Mouse (Mus musculus) T-helper 2 cell (primary cell): ENCODE results near the gene Mpv17l2.

Experiments used
- in situ Hi-C: fragments of 300-600 bp; cut with MboI, MseI; formaldehyde crosslinking; loops from one replicate; pipeline ENCODE4 v1.15.1; 2025; ENCODE audit warnings: high pct_unique_total_duplicates

Gene Mpv17l2

GRCm38 (mm10) chr8:70760775-70761406 lies at the start of gene Mpv17l2:
Mpv17l2 (minus strand) TSS chr8:70760946.
- in situ Hi-C loops, result no loop called here

GRCm38 (mm10) chr8:70808955-70809701 lies 48.4 kb upstream of the Mpv17l2 start:
- in situ Hi-C loops, result no loop called here

DNA sequence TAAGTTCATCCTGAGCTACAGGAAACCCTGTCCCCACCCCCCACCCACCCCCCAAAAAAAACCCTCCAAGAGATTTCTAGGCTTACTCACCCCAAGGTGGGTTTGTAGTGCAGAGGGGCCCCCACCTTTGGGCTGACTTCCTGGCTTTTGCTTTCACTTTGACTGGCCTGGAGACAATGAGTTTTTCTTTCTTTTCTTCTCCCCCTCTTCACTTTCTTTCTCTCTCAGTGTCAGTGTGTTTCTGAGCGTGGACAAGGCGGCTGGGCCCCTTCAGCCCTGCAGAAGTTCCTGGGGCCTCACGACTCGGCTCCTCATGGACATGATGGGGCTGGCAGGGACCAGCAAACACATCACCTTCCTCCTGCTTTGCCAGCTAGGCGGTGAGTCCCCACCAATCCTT lies 47.5 kb upstream of the Mpv17l2 start, which contains the start of gene Il12rb1:
TSS of gene Il12rb1 (plus strand) at position 211 of the 400 bp plus-strand sequence.
- in situ Hi-C loops, result no loop called here

DNA sequence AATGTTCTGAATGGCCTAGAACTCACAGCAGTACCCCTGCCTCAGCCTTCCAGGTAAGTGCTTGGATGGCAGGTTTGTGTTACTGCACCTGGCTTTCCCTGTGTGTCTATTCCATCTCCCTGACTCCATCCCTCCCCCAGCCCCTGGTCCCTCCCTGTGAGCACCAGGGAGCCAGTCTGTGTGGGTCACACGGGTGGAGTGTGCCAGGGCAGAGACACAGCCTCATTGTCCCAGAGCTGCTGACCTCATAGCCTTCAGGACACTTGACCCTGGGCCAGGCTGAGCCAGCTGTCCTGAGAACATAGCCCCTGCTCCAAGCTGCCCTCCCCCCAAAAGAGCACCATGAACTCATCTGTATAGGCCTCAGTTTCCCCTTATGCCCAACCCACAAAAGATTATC lies 46.6 kb upstream of the Mpv17l2 start:
- in situ Hi-C loops, result no loop called here

- in situ Hi-C loops, result no loop called here
Observed at GRCm38 (mm10) chr8:70806541-70806940, 45.8 kb upstream of the Mpv17l2 start.

DNA sequence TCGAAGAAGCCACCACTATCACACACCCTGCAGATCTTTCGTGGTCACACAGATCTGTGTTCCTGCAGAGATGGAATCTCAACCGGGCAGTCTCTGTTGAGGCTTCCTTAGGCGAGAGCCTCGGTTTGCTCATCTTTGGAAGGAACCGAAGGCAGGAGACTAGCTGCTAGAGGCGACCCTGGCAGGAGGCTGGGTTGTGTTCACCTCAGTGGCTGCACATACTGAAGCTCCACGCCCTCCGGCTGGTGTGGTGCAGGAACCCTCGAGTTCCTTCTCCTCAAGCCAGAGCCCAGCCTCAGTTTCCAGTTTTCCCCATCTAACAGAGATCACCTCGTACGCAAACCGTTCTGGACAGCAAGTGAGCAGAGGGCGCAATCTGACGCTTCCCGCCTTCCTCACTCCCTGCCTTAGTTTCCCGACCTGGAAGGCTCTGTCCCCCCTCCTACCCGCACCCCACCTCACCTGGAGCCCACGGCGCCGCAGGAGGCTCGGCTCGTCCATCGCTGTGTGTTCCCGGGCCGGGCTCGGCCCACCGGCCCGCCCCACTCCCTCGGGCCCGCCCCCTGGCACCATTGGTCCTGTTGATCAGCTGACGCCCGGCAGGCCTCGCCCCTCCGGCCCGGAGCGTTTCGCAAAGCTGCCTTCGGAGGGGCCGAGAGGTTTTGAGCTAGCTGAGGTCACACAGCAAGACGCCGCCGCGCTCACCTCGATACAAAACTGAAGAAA lies 43.9 kb upstream of the Mpv17l2 start, which contains the start of gene Mast3:
TSS of gene Mast3 (minus strand) at position 574 of the 726 bp plus-strand sequence.
- in situ Hi-C loops, result no loop called here

- in situ Hi-C loops, result no loop called here
Observed at GRCm38 (mm10) chr8:70803761-70804480, 43.2 kb upstream of the Mpv17l2 start.

GRCm38 (mm10) chr8:70802786-70803510 lies 42.2 kb upstream of the Mpv17l2 start:
- in situ Hi-C loops, result no loop called here

- in situ Hi-C loops, result no loop called here
Observed at GRCm38 (mm10) chr8:70801830-70802229, 41.1 kb upstream of the Mpv17l2 start.

- in situ Hi-C loops, result no loop called here
Observed at GRCm38 (mm10) chr8:70801156-70801555, 40.4 kb upstream of the Mpv17l2 start.

- in situ Hi-C loops, result no loop called here
Observed at GRCm38 (mm10) chr8:70800648-70801047, 39.9 kb upstream of the Mpv17l2 start.

GRCm38 (mm10) chr8:70798281-70798680 lies 37.5 kb upstream of the Mpv17l2 start:
- in situ Hi-C loops, result no loop called here

DNA sequence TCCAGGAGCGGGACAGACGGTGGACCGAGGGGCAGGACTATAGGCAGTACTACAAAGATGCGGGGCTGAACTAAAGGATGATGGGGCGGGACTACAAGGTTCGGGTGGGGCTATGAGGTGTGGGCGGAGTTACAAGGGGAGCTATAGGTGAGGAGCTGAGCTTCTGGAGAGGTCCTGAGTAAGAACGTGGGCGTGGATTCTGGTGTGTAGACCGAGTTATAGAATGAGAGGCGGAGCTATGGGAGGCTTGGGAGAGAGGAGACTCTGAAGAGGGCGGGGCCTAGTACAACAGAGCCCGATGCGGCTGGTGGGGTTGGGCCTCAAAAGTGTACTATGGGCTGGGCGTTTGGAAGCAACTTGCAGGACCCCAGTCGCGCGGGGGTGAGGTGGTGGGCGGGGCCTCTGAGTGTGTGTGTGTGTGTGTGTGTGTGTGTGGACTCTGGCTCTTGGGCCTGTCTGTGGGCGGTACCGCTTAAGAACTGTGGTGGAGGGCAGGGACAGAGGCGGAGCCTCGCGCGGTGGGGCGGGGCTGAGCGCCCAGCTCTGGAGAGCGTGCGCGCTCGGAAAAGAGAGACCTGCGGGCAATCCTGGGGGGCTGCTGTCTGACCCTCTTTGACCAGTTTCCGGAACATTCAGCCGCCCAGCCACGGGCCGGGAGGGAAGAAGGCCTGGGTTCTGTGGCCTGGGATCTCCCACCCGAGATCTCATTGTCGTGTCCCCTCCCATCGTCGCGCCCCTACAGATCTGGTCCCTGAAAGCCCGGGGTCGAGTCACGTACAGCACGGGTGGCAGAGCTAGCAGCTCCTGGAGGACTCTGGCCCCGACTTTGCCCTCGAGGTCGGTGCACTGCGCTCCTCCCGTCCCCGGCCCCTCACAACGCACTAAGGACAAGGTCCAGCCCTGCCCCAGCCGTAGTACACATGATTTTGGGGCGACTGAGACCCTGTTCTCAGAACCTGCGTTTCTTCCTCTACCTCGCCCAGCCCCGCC lies 36.6 kb upstream of the Mpv17l2 start:
- in situ Hi-C loops, result no loop called here

DNA sequence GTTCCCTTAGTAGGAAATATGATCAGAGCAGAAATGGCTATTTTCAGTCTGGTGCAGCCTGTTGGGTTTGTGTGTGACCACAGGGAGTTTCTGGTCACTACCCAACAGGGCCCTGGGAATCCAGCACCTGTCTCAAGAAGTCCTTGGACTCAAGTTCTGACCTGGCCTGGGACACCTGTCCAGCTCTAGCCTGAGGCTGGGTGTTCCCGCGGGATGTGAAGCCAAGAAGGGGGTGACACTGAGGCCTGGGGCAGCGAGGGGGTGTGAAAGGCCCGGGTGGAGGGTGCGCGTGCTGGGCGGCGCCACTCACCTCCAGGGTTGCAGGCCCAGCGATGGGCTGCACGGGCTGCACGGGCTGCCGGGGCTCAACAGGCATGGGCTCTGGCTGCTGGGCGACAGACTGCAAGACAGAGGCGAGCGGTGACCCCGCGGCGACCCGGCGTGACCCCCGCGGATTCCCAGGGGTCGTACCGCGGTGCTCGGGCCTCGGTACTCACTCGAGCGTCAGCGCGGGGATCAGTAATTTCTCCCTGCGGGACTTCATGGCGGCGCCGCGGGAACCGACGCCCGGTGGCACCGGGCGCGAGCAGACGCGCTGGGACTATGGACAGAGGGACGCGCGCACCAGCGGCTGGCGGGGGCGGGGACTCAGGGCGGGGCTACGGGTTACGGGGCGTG lies 35.8 kb upstream of the Mpv17l2 start:
- in situ Hi-C loops, result no loop called here

DNA sequence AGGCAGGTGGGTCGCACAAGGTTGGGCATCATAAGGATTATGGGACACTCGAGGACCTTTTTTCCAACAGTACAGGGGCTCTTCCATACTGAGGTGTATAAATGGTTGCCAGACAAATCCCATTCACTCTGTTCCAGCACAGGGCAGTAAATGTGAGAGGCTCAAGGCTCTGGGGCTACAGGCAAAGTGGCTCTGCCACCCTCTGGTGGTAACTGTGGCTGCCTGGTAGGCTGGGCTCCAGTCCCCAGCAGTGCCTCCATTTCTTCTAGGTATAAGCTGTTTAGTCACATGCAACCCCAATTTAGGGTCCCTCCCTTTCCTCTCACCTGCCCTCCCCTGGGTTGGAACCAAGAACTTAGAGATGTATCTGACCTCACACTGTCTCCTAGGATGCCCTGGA lies 34.6 kb upstream of the Mpv17l2 start:
- in situ Hi-C loops, result no loop called here

DNA sequence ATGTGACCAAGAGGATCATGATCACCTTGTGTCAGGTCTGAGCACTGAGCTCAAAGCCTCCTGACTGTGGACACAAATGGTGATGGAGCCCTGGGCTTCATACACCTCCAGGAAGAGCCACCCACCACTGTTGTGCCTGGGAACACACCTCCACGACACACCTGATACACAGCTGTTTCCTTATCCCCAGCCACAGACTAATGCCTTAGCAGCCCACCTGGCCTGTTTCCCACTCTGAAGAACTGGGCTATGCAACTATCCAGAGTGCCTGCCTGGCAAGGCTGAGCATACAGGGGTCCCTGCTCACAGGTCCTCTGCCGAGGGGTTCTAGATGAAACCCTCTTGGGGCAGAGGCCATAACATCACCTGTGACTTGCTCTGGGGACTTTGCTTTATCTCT lies 33.5 kb upstream of the Mpv17l2 start:
- in situ Hi-C loops, result no loop called here

DNA sequence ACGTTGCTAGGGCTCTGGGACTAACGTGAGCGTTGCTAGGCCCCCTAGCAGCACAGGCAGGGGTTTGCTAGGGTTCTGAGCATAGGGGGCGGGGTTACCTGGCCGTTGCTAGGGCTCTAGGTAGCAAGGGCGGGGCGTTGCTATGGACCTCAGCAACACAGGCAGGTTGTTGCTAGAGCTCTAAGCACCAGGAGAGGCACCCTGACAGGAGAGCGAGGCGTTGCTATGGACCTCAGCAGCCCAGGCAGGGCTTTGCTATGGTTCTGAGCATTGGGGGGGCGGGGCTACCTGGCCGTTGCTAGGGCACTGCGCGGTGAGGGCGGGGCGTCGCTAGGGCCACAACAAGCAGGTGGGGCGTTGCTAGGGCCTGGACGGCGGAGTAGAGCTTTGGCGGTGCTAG lies 32.0 kb upstream of the Mpv17l2 start:
- in situ Hi-C loops, result no loop called here

DNA sequence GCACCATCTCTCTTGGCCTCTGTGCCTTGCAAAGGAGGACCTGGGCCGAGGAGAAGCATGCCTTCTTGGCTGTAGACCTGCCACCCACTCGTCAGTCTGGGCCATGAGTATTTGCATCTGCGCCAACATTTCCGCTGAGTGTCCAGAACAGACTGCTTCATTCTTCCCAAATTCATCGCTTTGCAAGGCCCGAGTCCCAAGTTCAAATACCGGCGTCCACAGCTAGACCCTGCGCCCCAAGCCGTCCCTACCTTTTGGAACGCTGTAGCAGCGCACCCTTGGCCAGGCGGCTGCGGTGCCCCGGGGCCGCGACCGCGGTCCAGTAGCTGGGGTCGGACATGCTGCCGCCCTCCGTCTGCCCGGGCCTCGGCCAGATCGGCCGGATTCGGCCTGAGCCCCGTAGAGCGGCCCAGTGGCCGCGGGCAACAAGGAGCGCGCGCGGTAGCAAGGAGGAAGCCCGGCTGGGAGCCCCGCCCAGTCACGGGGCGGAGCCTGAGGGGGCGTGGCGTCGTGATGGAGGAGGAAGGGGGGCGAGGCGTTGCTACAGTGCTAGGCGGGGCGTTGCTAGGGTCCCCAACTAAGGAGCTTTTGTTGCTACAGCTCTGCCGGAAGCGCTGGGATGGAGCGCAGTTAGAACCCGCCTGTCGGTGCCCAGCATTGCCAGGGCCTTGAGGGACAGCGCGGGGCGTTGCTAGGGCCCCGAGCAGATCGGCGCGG lies 31.4 kb upstream of the Mpv17l2 start:
- in situ Hi-C loops, result no loop called here

GRCm38 (mm10) chr8:70791294-70791701 lies 30.6 kb upstream of the Mpv17l2 start:
- in situ Hi-C loops, result no loop called here
